Mouse (Mus musculus) hindlimb bud, embryonic 11.5 days (tissue): ENCODE results near the gene S1pr2.
"Not testable (repeated sequence)": the region's sequence is repeated elsewhere in the genome, so short reads cannot be mapped to it uniquely, and the experiment has no call there.

ENCODE experiments used
- DNase-seq: peaks from one replicate; pipeline ENCODE4 v3.0.0-alpha.2; 2012; ENCODE audit warnings: low read depth, low spot score; ENCODE audit errors: extremely low spot score

S1pr2 gene

DNA sequence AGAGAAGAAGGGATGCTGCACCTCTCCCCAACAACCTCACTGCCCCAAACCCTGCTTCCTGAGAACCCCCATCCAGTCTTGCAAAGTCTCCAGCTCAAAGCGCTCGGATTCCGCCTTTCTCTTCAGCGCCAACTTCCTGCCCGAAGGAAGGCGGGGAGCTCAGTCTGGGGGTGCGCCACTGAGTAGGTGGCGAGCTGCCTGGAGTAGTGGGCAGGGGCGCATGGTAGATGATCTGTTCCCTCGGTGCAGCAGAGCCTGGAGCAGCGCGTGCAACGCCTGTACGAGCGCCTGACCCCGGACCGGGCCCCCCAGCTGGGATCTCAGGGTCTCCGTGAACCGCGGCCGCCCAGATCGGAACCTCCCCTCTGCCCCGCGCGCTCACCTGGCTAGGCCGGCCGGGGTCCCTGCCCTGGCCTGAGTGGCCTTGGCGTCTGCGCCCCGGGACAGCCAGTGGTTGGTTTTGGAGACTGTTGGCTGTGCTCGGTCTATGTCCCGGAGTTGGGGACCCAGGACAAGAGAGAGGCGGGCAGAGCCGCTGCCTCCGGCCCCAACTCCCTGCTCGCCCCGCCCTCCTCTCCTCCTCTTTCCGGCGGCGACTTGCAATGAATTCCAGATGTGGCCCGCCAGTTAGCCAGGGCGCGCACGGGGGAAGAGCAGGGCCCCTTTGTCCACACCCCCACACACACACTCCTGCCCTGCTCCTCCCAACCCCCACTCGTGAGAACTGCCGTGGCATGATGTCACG lies at the start of gene S1pr2:
Gene S1pr2 (minus strand): TSS at position 566 of the 745 bp plus-strand sequence.
- DNase-seq: peak; percentile 74

DNA sequence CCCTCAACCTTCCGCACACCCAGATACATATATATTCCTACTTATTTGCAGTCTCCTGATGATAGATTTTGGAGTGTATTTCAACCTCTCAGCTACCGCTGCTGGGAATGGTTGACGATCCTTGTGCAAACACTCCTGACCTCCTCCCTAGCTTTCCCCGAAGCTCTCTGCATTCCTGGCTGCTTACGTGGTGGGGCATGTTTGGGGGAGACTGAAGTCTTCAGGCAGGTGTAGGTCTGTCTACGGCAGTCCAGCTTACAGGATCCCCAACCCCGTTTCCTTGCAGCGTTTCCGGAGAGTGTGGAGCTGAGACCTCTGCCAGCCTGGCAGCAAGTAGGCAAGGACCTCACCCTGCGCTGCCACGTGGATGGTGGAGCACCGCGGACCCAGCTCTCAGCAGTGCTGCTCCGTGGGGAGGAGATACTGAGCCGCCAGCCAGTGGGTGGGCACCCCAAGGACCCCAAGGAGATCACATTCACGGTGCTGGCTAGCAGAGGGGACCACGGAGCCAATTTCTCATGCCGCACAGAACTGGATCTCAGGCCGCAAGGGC lies 48.8 kb upstream of the S1pr2 start:
- no peak for DNase-seq

DNA sequence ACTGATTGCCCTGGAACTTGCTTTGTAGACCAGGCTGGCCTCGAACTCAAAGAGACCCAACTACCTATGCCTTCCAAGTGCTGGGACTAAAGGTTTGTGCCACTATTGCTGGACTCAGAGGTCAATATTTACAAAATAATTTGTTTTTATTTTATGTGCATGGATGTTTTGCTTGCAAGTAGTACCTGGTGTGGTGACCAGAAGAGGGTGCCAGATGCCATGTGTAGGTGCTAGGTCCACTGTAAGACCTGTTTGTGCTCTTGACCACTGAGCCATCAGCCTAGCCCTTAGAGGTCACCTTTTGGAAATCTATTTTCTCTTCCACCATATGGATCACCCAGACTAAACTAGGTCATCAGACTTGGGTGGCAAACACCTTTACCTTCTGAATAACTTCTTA lies 46.1 kb upstream of the S1pr2 start:
- DNase-seq: no peak

DNA sequence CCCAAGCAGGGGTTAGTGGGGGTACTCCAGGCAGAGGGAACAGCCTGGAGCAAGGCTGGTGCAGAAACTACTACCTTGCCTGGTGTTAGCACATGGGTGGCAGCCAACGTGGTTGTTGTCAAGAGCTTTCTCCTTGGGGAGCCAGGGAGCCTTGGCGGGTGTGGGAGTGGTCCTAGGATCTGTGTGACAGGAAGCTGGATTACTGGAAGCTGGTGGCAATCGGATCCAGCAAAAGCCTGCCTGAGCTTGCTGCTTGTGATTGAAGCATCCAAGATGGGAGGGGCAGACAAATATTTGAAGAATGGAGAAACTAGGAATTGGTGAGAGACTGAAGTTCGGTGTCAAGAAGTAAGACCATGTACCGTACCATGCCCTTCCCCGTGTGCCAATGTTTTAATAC lies 45.7 kb upstream of the S1pr2 start:
- DNase-seq: no peak

DNA sequence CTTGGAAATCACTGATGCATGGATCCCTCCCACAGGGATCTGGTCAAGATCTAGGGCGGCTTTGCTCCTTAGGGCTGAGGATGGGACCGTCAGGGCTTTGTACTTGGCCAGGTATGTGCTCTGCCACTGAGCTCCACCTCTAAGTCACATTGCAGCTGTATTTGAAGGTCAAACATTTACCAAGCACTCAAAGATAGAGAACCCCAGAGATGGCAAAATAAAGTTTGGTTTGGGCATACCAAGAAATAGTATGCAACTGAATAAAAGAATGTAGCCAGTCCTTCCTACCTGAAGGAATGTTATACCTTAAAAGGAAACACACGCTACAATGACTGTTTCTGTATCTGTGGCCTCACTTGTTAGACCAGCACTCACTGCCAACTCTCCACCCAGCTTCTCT lies 44.8 kb upstream of the S1pr2 start:
- no peak for DNase-seq

DNA sequence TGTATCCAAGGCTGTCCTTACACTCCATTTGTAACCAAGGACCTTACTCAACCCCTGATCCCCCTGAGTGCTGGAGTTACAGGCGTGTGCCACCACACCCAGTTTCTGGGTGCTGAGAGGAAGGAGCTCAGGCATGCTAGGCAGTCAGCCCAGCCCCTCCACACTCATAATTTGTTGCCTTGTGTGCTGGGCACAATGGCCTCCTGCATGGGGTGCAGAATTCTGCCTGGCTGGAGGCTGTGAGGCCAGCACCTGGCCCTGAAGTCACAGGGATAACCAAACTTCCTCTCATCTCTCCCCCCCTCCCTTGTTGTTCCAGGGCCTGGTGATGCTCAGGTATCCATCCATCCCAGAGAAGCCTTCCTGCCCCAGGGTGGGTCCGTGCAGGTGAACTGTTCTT lies 42.0 kb upstream of the S1pr2 start:
- no peak for DNase-seq

DNA sequence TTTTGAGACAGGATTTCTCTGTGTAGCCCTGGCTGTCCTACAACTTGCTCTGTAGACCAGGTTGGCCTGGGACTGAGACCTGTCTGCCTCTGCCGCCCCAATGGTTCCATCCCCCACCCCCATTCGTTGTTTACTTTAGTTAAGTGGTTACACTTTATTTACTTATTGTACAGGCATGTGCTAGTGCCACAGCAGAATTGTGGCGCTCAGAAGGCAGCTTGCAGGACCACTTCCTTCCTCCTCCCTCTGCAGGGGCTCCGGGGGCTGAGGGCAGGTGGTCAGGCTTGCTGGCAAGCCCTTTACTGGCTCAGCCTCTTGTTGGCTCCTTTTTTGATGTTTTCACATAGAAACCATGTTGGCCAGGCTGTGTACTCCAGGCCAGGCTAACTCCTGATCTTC lies 40.6 kb upstream of the S1pr2 start:
- no peak for DNase-seq

DNA sequence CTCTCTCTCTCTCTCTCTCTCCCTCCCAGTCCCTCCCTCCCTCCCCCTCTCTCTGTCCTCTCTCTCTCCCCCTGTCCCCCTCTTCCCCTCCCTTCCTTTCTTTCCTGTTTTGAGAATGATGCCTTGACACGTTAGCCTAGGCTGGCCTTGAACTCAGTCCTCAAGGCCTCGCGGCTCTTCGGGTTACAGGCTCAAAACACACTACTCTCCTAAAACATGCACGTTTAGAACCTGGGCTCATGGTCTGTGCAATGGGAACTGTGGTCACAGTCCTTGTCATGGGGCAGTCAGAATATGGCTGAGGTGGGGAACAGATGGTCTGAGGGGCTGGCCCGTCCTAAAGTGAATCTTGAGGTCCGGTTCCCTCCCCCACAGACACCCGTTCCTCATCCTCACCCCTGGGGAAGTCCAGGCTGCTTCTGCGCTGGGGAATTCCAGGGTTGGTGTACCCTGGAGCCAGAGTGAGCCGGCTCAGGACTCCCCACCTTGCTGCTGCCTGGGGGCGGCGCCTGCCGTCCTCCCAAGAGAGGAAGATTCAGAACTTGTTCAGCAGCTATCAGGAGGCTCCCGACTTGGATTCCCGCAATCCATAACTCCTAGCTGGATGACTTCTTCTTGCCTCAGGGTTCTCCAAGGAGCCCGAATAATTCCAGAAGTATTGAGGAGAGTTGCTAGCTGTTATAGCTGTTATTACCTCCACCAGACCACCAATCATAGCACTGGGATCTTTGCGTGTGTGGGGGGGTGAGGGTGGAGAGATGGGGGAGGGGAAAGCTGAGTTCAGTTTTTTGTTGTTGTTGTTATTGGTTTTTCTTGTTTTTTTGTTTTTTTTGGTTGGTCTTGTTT lies 40.0 kb upstream of the S1pr2 start:
- no peak for DNase-seq

DNA sequence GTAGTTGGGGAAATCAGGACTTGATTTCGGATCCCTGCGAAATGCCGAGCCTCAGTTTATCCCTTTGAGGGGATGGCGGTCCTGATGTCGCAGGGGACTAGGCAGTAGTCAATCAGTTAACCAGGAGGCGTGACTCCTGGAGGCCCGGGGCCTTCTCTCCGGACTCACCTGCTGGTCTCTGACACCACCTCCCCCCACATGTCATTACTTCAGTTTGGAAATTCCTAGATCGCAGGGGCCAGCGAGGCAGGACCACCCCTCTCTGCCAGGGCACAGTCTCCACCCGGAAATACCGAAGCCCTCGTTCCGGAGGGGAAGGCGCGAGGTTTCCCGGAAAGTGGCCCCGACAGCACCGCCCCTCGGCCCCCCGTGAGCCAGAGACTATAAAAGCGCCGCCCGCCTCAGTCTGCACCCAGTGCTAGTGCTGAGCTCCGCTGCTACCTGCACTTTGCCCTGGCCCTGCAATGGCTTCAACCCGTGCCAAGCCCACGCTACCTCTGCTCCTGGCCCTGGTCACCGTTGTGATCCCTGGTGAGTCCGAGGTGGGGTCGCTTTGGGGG lies 39.1 kb upstream of the S1pr2 start, which contains the start of gene Icam1:
Gene Icam1 (plus strand): TSS at position 415 of the 560 bp plus-strand sequence.
- no peak for DNase-seq

DNA sequence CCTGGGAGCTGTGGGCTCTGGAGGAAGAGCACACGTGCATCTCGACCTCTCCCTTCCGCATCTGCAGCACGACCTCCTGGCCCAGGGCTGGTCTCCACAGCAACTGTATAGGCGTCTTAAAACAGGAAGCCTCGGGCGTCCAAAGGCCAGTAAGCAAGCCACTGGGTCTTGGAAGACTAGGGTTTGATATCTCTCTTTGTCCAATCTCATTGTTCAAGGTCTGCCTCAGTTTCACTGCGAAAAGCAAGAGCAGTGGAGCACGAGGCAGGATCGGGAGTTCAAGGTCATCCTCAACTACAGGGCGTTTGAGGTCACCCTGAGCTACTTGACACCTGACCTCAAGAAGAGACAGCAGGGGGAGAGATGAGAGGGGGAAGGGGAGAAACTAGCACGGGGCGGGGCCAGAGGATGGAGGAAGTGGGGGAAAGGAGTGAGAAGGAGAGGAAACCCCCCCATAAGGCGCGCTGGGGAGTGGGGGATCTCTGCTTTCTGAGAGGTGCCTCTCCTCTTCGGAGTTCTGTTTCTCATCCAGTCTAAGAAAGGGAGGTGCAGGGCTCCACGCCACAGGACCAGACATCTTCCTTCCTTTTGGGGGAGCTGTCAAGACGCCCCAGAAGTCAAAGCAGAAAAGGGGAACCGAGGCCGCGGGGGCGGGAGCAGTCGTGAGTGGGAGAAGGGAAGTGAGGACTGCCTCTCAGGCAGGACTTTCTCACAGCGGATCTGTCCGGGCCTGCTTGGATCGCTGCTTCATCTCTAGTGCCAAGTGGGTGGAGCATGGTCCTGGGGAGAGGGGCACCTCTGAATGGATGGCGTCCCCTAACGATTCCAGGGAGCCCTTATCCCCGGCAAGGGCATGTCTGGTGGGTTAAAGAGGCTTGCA lies 38.4 kb upstream of the S1pr2 start:
- no peak for DNase-seq

DNA sequence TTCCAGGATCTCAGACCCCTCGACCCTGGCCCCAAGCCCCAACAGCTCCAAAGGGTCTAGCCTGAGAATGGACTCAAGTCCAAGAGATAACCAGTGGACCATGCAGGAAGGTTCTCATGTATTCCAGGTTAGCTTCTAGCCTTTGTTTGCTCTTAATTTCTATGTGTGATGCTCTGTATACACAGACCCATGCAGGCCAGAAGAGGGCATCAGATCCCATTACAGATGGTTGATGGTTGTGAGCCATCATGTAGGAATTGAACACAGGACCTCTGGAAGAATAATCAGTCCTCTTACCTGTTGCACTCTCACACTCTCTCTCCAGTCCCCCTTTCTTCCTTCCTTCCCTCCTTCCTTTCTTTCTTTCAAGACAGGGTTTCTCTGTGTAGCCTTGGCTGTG lies 35.8 kb upstream of the S1pr2 start:
- no peak for DNase-seq

DNA sequence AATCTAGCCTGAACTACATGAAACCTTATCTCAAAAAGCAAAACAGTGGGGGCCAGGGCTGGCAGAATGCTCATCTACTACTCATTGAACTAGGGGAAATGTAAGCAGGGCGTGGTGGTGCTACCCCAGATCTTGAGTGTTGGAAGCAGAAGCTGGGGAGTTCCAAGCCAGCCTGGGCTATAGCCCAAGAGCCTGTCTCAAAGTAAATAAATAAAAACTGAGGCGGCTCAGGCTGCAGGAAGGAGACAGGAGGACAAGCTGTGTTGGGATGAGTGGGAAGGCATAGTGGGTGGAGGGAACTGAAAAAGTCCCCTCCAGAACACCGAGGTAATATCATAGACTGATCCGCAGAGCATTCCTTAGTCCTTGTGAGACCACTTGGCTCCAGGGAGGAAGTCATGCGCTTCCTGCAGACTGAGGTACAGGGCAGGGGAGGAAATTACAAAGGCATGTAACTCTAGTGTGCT lies 35.3 kb upstream of the S1pr2 start:
- no peak for DNase-seq

DNA sequence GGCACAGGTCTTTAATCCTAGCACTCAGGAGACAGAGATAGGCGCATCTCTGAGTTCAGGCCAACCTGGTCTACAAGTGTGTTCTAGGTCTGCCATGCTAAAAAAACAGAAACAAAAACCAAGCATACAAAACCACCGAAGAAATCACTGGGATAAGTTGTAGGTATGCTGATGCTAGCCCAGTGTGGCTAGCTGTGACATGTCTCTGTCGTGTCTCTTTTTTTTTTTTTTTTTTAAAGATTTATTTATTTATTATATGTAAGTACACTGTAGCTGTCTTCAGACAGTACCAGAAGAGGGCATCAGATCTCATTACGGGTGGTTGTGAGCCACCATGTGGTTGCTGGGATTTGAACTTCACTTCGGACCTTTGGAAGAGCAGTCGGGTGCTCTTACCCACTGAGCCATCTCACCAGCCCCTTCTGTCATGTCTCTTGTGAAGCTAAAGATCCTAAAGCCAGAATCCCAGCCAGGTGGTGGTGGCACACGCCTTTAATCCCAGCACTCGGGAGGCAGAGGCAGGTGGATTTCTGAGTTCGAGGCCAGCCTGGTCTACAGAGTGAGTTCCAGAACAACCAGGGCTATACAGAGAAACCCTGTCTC lies 34.5 kb upstream of the S1pr2 start:
- not testable (repeated sequence) for DNase-seq

DNA sequence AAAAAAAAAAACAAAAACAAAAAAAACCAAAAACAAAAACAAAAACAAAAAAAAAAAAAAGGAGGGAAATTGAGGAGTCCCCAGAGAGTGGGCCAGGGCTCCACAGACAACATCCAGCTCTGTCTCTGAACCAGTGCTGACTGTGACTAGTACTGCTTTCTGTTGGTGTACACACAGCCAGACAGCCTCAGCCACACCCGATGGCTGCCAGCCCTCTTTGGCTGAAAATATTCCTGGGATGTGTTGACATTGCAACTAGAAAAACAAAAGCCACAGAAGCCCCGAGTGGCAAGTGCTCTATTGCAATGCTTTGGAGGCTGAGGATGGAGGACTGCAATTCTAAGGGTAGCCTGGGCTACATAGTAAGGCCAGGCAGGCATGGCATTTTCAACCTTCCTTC lies 33.8 kb upstream of the S1pr2 start:
- no peak for DNase-seq

DNA sequence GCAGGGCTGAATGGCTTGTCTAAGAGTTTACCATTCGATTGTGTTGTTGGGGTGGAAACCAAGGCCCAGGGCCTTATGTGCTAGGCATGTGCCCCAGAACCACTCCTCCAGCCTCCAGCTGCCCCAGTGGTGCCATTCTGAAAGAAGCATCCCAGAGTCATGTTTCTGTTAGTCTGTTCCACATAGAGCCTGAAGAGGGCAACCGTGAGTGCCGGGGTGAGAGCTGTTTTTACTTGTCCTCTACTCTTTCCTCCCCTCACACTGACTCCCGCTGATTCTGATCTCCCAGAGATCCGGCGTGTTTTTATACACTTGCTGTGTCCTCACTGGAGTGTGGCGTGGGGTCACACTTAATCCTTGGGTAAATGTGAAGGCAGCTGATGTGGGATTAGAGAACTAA lies 31.4 kb upstream of the S1pr2 start:
- no peak for DNase-seq

DNA sequence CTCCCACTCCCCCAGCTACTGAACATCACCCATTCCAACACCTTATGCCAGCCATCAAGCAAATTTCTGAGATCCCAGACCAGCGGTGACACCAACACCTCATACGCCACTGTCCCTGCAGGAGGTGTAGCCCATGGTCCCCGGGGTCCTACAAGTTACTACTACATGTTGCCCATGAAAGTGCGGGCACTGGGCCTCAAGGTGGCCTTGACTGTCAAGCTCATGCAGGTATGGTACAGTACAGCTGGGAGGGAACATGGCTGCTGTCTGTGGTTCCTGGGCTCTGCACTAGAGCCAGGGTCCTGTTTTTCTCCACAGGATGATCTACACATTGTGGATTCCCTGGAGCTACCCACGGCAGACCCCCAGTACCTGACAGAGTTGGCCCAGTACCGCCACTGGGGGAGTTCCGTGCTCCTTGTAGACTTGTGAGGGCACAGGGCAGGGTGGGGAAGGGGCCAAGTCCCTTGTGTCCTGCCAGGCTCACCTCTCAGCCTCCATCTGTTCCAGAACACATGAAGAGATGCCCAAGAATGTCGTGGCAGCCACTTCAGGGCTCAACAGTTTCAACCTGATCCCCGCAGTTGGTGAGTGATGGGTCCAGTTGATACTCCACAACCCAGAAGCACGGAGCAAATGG lies 30.9 kb upstream of the S1pr2 start:
- DNase-seq: no peak

DNA sequence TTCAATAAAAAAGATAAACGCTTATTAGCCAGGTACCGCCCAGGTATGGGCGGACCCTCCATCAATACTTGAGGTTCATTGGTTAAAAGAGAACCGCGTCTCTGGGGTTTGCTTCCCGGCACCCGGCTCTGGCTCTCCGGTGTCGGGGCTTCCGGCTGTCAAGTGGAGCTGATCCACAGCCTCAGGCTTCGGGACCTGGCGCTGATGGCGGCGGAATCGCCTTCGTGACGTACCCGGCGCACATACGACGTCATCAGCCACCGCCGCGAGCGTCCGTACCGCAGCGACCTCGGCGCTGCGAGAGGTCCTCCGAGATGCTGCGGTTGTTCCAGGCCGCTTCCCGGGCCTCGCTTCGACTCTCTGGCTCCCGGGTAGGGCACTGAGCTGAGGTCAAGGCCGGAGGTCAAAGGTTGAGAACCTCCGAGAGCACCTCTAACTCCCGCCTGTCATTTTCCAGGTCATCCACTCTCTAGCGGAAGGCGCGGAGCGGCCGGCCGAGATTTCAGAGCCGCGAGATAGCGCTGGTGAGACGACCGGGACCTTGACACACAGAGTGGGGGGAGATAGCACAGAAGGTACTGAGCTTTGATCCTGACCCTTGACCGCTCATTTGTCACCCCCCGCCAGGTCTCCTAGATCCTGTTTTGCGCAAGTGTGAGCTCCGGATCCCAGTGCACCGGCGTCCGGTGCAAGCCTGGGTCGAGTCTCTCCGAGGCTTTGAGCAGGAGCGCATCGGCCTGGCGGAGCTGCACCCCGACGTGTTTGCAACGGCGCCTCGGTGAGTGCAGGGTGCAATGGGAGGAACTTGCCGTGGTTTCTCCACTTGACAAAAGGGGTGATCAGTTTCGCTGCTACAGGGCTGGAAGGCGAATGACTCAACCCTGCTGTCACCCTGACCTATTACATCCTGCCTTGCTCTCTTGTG lies 26.3 kb upstream of the S1pr2 start, which contains the start of gene Mrpl4:
Gene Mrpl4 (plus strand): TSS at position 112 of the 925 bp plus-strand sequence.
- peak; percentile 67 for DNase-seq

DNA sequence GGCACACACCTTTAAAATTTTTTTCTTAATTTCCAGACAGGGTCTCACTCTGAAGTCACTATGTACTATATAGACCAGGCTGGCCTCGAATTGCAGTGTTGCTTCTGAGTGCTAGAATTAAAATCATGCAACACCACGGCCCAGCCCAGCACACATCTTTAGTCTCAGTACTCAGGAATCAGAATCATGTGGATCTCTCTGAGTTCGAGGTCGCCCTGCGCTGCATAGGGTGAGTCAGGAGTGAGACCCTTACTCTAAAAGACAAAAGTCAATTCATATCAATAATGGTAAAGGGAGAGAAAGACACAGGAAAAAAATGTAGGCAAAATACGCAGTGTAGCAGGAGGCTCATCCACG lies 25.7 kb upstream of the S1pr2 start:
- no peak for DNase-seq
